Mouse (Mus musculus) left cerebral cortex, postnatal 4 days (tissue): ENCODE data around the gene Ubap2l. TPM values are rescaled to one million over a fixed set of nuclear protein-coding genes. Genes with fewer than 3 reads are reported as not detected.

Experiments
- DNase-seq: peaks from one replicate; pipeline ENCODE4 v3.0.0-alpha.2; 2022
- intact Hi-C: fragments of 180-260 bp; cut with DNase I; formaldehyde crosslinking; loops from one replicate; pipeline ENCODE4 v1.15.1; 2025
- total RNA-seq, 2 experiments: library from RNA; stranded (reverse); gene quantifications; 2 replicates each; pipeline ENCODE4 v1.2.3; 2021

Ubap2l gene
- total RNA-seq, 2 experiments from 2014 or later, result 212 to 217 TPM

GRCm38 (mm10) chr3:89982426-89982825, 70.0 kb downstream of the Ubap2l start:
- no peak for DNase-seq
- intact Hi-C loops, result no loop called here

- intact Hi-C loops, result no loop called here
- no peak for DNase-seq
Observed at GRCm38 (mm10) chr3:89976859-89977258, 75.6 kb downstream of the Ubap2l start.

- intact Hi-C loops, result no loop called here
- DNase-seq, result no peak
Observed at GRCm38 (mm10) chr3:89968509-89968908, 83.9 kb downstream of the Ubap2l start.

GRCm38 (mm10) chr3:89966946-89967345, 85.5 kb downstream of the Ubap2l start:
- intact Hi-C loops, result no loop called here
- no peak for DNase-seq

GRCm38 (mm10) chr3:89965972-89966371, 86.5 kb downstream of the Ubap2l start:
- DNase-seq, result no peak
- intact Hi-C loops, result no loop called here

GRCm38 (mm10) chr3:89965557-89965956, 86.9 kb downstream of the Ubap2l start:
- intact Hi-C loops, result no loop called here
- no peak for DNase-seq

- peak; percentile 70 for DNase-seq
- intact Hi-C loops, result no loop called here
Observed at GRCm38 (mm10) chr3:89963926-89964739, 88.3 kb downstream of the Ubap2l start.

GRCm38 (mm10) chr3:89963221-89963763, 89.1 kb downstream of the Ubap2l start, which contains the start of gene Atp8b2:
Gene Atp8b2, minus strand, starts transcription at chr3:89963508.
- intact Hi-C loops, result no loop called here
- DNase-seq, result peak; percentile 86

GRCm38 (mm10) chr3:89962751-89963220, 89.6 kb downstream of the Ubap2l start:
- no peak for DNase-seq
- intact Hi-C loops, result no loop called here

- DNase-seq, result no peak
- intact Hi-C loops, result no loop called here
Observed at GRCm38 (mm10) chr3:89962059-89962750, 90.2 kb downstream of the Ubap2l start.

GRCm38 (mm10) chr3:89961436-89961835, 91.0 kb downstream of the Ubap2l start:
- intact Hi-C loops, result no loop called here

GRCm38 (mm10) chr3:89960469-89960868, 92.0 kb downstream of the Ubap2l start:
- peak; percentile 93 for DNase-seq
- intact Hi-C loops, result no loop called here

More at GRCm38 (mm10) chr3:89961436-89961835, 91.0 kb downstream of the Ubap2l start:
- no peak for DNase-seq

- DNase-seq, result peak; percentile 35
- intact Hi-C loops, result no loop called here
Observed at GRCm38 (mm10) chr3:89959435-89959834, 93.0 kb downstream of the Ubap2l start.

- no peak for DNase-seq
- intact Hi-C loops, result no loop called here
Observed at GRCm38 (mm10) chr3:89957880-89958279, 94.5 kb downstream of the Ubap2l start.

- no peak for DNase-seq
- intact Hi-C loops, result no loop called here
Observed at GRCm38 (mm10) chr3:89956177-89956971, 96.1 kb downstream of the Ubap2l start.

- intact Hi-C loops, result loop anchor here (5.0 kb wide), 1 partner anchor 124 kb away; no protein-coding TSS in a partner anchor
- peak; percentile 76 for DNase-seq
Observed at GRCm38 (mm10) chr3:89953420-89953819, 99.0 kb downstream of the Ubap2l start.
